Mouse (Mus musculus) megakaryocyte-erythroid progenitor cell, adult 5-6 weeks (primary cell): ENCODE results near the gene Ptpn18. TPM values are rescaled to one million over a fixed set of nuclear protein-coding genes. Genes with fewer than 3 reads are reported as not detected.
A peak's percentile ranks its signal among the peaks of the same experiment; 100 is the strongest.
"Not testable (repeated sequence)": the region's sequence is repeated elsewhere in the genome, so short reads cannot be mapped to it uniquely, and the experiment has no call there.

Experiments
- ATAC-seq: replicated peaks from 2 replicates; pipeline ENCODE4 v1.8.0; 2016; ENCODE audit warnings: mild to moderate bottlenecking, inconsistent platforms; ENCODE audit not compliant: severe bottlenecking, poor library complexity, low FRiP score, low TSS enrichment
- total RNA-seq, 2 experiments: library from RNA; stranded (forward) in 1 of 2; stranded (reverse) in 1 of 2; fragments of 200-1000, 215-1000 nt in 1 of 2; fragments of >200 nt in 1 of 2; fragmentation: Nextera tagmentation in 1 of 2; gene quantifications; 2 replicates each; pipeline ENCODE4 v1.2.3; 2014 to 2017

Ptpn18 gene
- 12.5 and 40.1 TPM in 2 replicates for total RNA-seq (2014; fragmentation: Nextera tagmentation)
- total RNA-seq (2017): 27.3 and 67.9 TPM in 2 replicates

- ATAC-seq: peak; percentile 95
These were observed at the start of gene Ptpn18 for GRCm38 (mm10) chr1:34459284-34460060. Gene Ptpn18 (plus strand): TSS chr1:34459762.

GRCm38 (mm10) chr1:34428466-34428865 is 31.1 kb upstream of the Ptpn18 start:
- ATAC-seq: no peak

GRCm38 (mm10) chr1:34429281-34429680 is 30.3 kb upstream of the Ptpn18 start:
- ATAC-seq: no peak

- no peak for ATAC-seq
These were observed 28.6 kb upstream of the Ptpn18 start for GRCm38 (mm10) chr1:34430981-34431380.

- ATAC-seq: no peak
These were observed 28.1 kb upstream of the Ptpn18 start for GRCm38 (mm10) chr1:34431431-34431830.

- no peak for ATAC-seq
These were observed 27.2 kb upstream of the Ptpn18 start for GRCm38 (mm10) chr1:34432411-34432775.

GRCm38 (mm10) chr1:34432776-34433481 is 26.6 kb upstream of the Ptpn18 start:
- peak; percentile 53 for ATAC-seq

- ATAC-seq: peak; percentile 35
These were observed 25.6 kb upstream of the Ptpn18 start for GRCm38 (mm10) chr1:34433891-34434521.

GRCm38 (mm10) chr1:34434660-34435160 is 24.9 kb upstream of the Ptpn18 start:
- ATAC-seq: peak; percentile 15

GRCm38 (mm10) chr1:34435371-34436120 is 24.0 kb upstream of the Ptpn18 start:
- ATAC-seq: no peak

- no peak for ATAC-seq
These were observed 23.2 kb upstream of the Ptpn18 start for GRCm38 (mm10) chr1:34436374-34436773.

- ATAC-seq: not testable (repeated sequence)
These were observed 22.2 kb upstream of the Ptpn18 start for GRCm38 (mm10) chr1:34437366-34437765.

- no peak for ATAC-seq
These were observed 21.0 kb upstream of the Ptpn18 start for GRCm38 (mm10) chr1:34438381-34439051.

- peak; percentile 90 for ATAC-seq
These were observed 20.2 kb upstream of the Ptpn18 start, which contains the start of the genes Ccdc115 and Imp4 for GRCm38 (mm10) chr1:34439215-34439960. Gene Ccdc115 (minus strand): TSS chr1:34439672. Gene Imp4 (plus strand): TSS chr1:34439851.

- peak; percentile 58 for ATAC-seq
These were observed 19.5 kb upstream of the Ptpn18 start for GRCm38 (mm10) chr1:34439961-34440630.

- ATAC-seq: no peak
These were observed 16.4 kb upstream of the Ptpn18 start for GRCm38 (mm10) chr1:34443124-34443523.

- ATAC-seq: no peak
These were observed 1.1 kb upstream of the Ptpn18 start for GRCm38 (mm10) chr1:34458431-34458830.

- ATAC-seq: peak; percentile 17
These were observed 489 bp downstream of the Ptpn18 start for GRCm38 (mm10) chr1:34460061-34460441.
